Comparison of ENCODE assay signal across 9 mouse cellular contexts in genomic region chr15:75062030-75062574, GRCm38 (mm10). TPM values are rescaled to one million over a fixed set of nuclear protein-coding genes. Genes with fewer than 3 reads are reported as not detected.
A peak's percentile ranks its signal among the peaks of the same experiment; 100 is the strongest.
DNase-seq lines count a peak whose midpoint lies in the region; ATAC-seq and TF ChIP-seq lines count a peak whose summit lies in the region.
"Not testable (repeated sequence)": the region's sequence is repeated elsewhere in the genome, so short reads cannot be mapped to it uniquely, and the experiment has no call there.
"Had no signal": no experiment of that assay in that cellular context is flagged by ENCODE, and none has a peak within 500 bp of the region (broad histone marks: within the 10 kb centered on the region; RNA-seq: fewer than 3 reads in every experiment).

No protein-coding gene starts in this region.

- not testable (repeated sequence) for H3K36me3 ChIP-seq in E14TG2a.4 (ENCODE audit: insufficient read depth, low read length); embryonic facial prominence, embryonic 10.5 days (replicated peaks); heart, postnatal 0 days (replicated peaks; ENCODE audit: control insufficient read depth, insufficient read depth, low read length); lung, embryonic 14.5 days (ENCODE audit: insufficient read depth)

- not testable (repeated sequence) for H3K27me3 ChIP-seq in E14TG2a.4 (ENCODE audit: insufficient read depth, low read length); embryonic facial prominence, embryonic 10.5 days (replicated peaks; ENCODE audit: low read depth, poor library complexity, severe bottlenecking); heart, postnatal 0 days (ENCODE audit: control insufficient read depth, insufficient read depth, low read length); lung, embryonic 14.5 days (ENCODE audit: insufficient read depth, low read length)

- 35% methylated on average over 6 of the region's 6 CpGs for WGBS in embryonic facial prominence, embryonic 10.5 days
- WGBS in heart, postnatal 0 days, result 38% methylated on average over 6 of the region's 6 CpGs
- 24% methylated on average over 5 of the region's 6 CpGs for WGBS in lung, embryonic 14.5 days

- not testable (repeated sequence) for H3K9ac ChIP-seq in heart, postnatal 0 days (replicated peaks; ENCODE audit: low read depth, low read length); lung, embryonic 14.5 days

- not testable (repeated sequence) for TF ChIP-seq EP300 in heart, postnatal 0 days (IDR thresholded peaks at IDR 0.05; ENCODE audit: low read depth)

- not testable (repeated sequence) for H3K27ac ChIP-seq in embryonic facial prominence, embryonic 10.5 days (replicated peaks); heart, postnatal 0 days (ENCODE audit: low read depth); lung, embryonic 14.5 days (ENCODE audit: low read depth)

- H3K4me2 ChIP-seq in heart, postnatal 0 days (ENCODE audit: low read depth, low read length); lung, embryonic 14.5 days: not testable (repeated sequence)

- TF ChIP-seq CTCF in E14TG2a.4 (conservative IDR thresholded peaks at IDR 0.05; ENCODE audit: low read length), result peak; percentile 76
- TF ChIP-seq CTCF in heart, postnatal 0 days (IDR thresholded peaks at IDR 0.05; ENCODE audit: low read depth), result peak; percentile 61
- peak; percentile 69 for TF ChIP-seq CTCF in lung, embryonic 14.5 days (IDR thresholded peaks at IDR 0.05; ENCODE audit: low read depth)

- H3K9me3 ChIP-seq in E14TG2a.4 (ENCODE audit: low read length); embryonic facial prominence, embryonic 10.5 days; heart, postnatal 0 days (replicated peaks; ENCODE audit: control insufficient read depth, low read length); lung, embryonic 14.5 days (ENCODE audit: low read depth, low read length): not testable (repeated sequence)

- H3K4me3 ChIP-seq in E14TG2a.4 (replicated peaks; ENCODE audit: low read length); embryonic facial prominence, embryonic 10.5 days; heart, postnatal 0 days (ENCODE audit: low read depth, low read length); lung, embryonic 14.5 days (ENCODE audit: low read depth, low read length): not testable (repeated sequence)

- peak; percentile 32 for DNase-seq in brain, adult 2 months (ENCODE audit: low read depth, low spot score)
- DNase-seq in embryonic facial prominence, embryonic 10.5 days (ENCODE audit: low spot score), result peak; percentile 66
- not testable (repeated sequence) for DNase-seq in heart, postnatal 0 days (ENCODE audit: low spot score)
- DNase-seq in layer of hippocampus, adult 9-10 months (ENCODE audit: low spot score), result peak; percentile 39
- DNase-seq in lung, embryonic 14.5 days, result peak; percentile 71
- peak; percentile 75 for DNase-seq in retina, embryonic 14.5 days (ENCODE audit: low spot score)
- DNase-seq in thymus, postnatal 0 days (ENCODE audit: low spot score), result peak; percentile 85

- H3K4me1 ChIP-seq in E14TG2a.4 (replicated peaks; ENCODE audit: low read depth, low read length); embryonic facial prominence, embryonic 10.5 days; heart, postnatal 0 days (ENCODE audit: control insufficient read depth, insufficient read depth); lung, embryonic 14.5 days (ENCODE audit: insufficient read depth): not testable (repeated sequence)

- ATAC-seq in heart, postnatal 0 days (ENCODE audit: insufficient read depth, low read depth); lung, embryonic 14.5 days (ENCODE audit: insufficient read depth): not testable (repeated sequence)

RNA-seq across cellular contexts. Expression of gene Ly6c1, which starts 13.5 kb away (rescaled TPM):
- polyA plus RNA-seq in embryonic facial prominence, embryonic 10.5 days (2016; fragmentation: Nextera tagmentation; extraction: Ambion mirVana), result 0.60 and 0.72 TPM in 2 replicates
- 78.6 and 125 TPM in 2 replicates for total RNA-seq in heart, postnatal 0 days (2014; rRNA removed; ENCODE audit: low replicate concordance)
- polyA plus RNA-seq in heart, postnatal 0 days (2015; fragmentation: Nextera tagmentation; extraction: Ambion mirVana), result 65.0 and 74.9 TPM in 2 replicates
- polyA plus RNA-seq in lung, embryonic 14.5 days (2014; fragmentation: Nextera tagmentation; extraction: Ambion mirVana), result 7.5 and 9.4 TPM in 2 replicates
- 41.5 and 44.8 TPM in 2 replicates for polyA plus RNA-seq in thymus, postnatal 0 days (2015; fragmentation: Nextera tagmentation; extraction: Ambion mirVana)

RNA-seq across cellular contexts. Expression of gene Ly6c2, which starts 49.7 kb away (rescaled TPM):
- not detected in 2 replicates for polyA plus RNA-seq in embryonic facial prominence, embryonic 10.5 days (2016; fragmentation: Nextera tagmentation; extraction: Ambion mirVana)
- total RNA-seq in heart, postnatal 0 days (2014; rRNA removed; ENCODE audit: low replicate concordance), result 1.5 and 3.4 TPM in 2 replicates
- 0.75 and 0.84 TPM in 2 replicates for polyA plus RNA-seq in heart, postnatal 0 days (2015; fragmentation: Nextera tagmentation; extraction: Ambion mirVana)
- 1.0 and 1.6 TPM in 2 replicates for polyA plus RNA-seq in lung, embryonic 14.5 days (2014; fragmentation: Nextera tagmentation; extraction: Ambion mirVana)
- 11.2 and 14.7 TPM in 2 replicates for polyA plus RNA-seq in thymus, postnatal 0 days (2015; fragmentation: Nextera tagmentation; extraction: Ambion mirVana)
- polyA plus RNA-seq: neural tube, embryonic 12.5 days had no signal
